Mouse (Mus musculus) CD8-positive naive resting alpha-beta T cell, adult 2 months (primary cell): Measurements from ENCODE around the gene Rtn4r.

Source experiments
- DNase-seq, 2 experiments: peaks; one replicate each; pipeline ENCODE4 v3.0.0; 2022; ENCODE audit warnings: low read depth in 2 of 2, low spot score in 2 of 2

Gene Rtn4r

DNA sequence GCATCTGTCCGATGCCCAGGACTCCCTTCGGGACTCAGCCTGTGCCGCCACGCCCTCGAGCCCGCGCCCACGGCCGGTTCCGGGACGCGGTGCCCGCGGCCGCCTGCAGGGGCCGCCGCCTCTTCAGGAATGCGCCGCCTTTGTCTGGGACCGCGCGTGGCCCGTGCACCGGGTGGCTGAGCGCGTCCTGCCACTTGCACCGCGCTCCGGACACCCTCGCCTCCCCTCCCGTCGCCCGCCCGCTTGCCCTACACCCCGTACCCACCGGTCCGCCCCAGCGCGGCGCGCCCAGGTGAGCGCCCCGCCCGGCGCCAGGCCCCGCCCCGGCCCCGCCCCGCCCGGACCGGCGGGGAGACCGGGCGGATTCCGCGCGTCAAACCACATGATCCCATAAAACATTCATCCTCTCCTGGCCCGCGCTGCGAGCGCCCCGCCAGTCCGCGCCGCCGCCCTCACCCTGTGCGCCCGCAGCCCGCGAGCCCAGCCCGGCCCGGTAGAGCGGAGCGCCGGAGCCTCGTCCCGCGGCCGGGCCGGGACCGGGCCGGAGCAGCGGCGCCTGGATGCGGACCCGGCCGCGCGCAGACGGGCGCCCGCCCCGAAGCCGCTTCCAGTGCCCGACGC, at the start of gene Rtn4r:
TSS of gene Rtn4r (plus strand) at position 402 of the 621 bp plus-strand sequence.
- no peak for DNase-seq

DNA sequence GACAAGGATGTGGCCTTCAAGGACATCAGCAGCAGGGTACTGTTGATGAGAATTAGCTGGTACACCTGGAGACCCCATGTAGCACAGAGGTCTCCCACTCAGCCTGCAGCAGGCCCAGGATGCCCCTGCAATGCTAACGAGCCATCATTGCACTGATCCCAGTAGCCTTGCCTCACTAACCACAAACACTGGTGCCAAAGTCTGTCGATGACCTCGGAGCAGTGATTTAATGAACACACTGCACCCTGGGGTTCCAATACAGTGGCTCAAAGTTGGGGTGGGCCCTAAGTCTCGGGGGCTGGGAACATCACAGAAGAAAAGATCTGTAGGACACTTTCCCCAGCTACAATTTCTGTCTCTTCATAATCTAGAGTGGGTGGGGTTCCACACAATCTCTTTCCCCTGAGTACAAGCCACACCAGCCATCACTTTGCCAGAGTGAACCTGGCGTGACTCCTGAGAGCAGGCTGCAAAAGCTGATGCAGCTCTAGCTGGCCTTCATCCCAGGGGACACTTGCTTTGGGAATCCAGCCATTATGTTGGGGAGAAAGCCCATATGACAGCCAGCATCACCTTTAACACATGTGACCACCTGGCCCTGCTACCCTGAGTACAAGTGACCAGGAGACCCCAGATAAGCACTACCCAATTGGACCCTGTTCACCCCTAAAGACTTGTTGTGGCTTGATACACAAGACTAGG, 49.0 kb upstream of the Rtn4r start:
- no peak for DNase-seq

DNA sequence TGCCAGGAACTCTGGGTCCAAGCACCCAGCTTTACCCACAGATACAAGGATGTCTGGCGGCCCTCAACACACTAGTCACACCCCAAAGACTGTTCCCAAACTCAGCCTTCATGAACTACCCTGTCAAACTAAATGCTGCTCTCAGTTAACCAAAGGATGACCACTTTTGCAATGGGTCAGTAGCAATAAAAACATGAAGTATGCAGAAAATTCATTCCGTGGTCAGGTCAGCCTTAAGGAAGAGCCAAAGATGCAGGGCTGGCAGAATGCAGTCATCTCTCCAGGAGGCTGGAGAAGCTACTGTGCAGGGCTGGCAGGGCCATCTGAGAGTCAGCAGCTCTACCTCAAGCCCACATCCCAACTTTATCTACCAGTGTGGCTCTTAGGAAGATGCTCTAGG, 48.1 kb upstream of the Rtn4r start:
- no peak for DNase-seq

DNA sequence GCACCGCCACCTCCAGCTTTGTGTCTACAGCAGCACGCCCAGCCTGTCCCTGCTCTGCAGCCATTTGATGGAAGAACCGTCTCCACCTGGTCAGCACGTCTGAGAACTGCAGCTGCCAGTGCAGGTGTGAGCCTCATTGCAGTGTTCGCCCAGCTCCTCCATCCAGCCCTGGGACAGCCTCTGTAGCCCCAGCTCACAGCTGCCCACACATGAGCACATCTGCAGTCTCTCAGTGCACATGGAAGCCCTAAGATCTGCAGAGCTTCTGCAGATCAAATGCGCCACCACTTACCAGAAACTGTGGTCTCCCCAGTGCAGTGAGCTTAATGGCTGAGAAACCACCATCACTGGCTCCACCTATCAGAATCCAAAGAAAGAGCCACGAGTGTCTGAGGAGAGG, 47.3 kb upstream of the Rtn4r start:
- DNase-seq: no peak

DNA sequence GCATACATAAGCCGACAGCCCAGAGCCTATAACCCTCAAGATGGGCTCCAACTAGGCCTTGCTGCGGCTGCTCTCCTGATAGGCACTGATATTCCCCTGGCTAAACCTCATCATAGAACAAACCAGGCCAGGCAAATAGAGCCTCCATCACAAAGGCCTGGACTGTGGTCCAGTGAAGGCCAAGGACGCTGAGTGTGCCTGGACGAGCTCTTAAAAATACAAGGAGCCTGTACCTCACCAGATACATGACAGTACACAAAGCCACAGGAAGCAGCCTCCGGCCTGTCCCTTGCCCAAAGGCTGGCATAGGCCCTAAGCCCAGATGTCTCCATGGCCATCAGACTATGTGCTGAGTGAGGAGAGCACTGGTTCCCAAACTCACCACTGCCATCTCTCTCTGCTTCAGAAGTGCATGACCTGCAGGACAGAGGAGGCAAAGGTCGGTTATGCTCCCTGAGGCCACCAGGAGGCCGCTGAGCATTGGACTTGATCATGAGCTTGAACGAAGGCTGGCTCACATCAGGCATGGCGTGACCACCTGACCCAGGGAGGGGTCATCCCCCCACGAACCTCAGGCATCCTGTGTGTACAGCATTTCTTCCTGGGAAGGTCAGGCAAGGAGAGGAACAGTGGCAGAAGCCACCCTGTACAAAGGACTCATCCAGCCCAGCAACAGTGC, 46.2 kb upstream of the Rtn4r start:
- no peak for DNase-seq

DNA sequence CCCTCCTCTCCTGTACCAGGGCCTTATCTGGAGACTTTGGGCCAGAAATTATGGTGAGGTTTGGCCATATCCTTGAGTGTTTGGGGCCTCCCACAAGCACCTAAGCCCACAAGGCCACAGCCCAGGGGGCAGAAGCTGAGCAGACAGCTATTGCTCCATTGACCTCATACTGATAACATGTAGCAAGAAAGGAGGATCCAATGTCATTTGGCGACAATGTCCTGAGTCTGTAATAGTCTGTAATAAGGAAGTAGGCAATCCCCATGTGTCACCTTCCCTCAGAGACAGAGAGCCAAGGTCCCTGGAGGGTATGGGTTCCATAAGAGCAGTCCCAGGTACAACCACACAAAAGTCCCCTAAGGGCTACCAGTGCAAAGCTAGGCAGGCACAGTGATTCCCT, 45.2 kb upstream of the Rtn4r start:
- DNase-seq: no peak

DNA sequence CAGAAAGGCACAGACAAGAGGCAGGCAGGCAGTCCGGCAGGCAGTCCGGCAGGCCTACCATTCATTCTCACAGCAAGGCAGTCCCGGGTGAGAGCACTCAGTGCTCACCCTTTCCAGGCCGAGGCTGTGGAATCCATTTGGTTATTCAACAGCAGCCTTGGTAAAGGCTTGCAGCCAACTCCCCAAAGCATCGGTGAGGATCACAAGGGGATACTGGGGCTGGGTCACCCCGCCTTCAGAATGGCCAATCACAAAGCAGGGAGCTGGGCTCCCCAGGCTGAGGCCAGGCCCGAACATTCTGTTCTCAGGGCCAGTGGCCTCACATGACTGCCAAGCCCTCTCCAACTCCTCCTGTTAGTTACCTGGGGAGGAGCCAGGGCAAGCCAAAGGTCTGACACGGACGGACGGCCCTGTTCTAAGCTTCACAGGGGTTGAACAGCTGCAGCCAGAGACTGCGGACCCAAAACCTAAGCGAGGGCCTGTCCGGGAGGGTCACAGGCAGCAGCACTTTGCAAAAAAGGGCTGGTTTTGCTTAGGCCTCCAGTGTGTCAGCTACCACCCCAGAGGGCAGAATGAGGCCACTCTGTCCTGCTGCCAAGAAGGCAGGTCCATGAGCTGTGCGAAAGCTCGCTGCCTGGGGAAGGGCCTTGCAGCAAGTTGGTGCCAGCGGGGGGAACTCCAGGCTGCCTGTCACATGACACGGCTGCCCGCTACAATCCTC, 44.1 kb upstream of the Rtn4r start:
- DNase-seq: no peak

DNA sequence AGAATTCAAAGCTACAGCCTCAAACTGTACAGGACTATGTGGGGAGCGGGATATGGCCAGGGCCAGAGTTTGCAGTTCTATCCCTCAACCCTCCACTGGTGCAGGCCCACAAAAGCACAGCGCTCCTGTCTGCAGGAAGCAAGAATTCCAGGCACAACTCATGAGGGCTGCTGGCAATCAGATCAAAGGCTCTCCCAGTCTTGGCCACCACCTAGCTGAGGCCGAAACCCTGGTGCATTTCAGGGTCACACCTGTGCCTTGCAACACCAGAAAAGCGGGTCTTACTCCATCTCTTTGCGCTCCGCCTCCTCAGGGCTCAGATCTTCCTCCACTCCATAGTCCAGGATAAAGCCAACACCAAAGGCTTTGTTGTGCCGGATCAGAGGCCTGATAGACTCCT, 43.2 kb upstream of the Rtn4r start:
- no peak for DNase-seq

DNA sequence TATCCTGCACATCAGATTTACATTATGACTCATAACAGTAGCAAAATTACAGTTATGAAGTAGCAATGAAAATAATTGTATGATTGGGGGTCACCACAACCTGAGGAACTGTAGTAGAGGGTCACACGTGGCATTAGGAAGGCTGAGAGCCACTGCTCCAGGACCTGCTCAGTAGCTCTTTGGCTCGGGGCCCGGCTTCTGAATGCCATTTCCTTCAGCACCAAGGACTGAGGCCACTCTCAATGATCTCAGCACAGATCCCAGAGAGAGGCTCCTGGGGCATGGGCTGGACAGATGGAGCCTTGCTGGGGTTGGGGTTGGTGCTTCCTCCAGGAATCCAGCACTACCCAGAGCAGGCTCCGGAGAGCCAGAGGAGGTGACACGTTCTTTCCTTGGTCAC, 40.3 kb upstream of the Rtn4r start:
- DNase-seq: no peak

DNA sequence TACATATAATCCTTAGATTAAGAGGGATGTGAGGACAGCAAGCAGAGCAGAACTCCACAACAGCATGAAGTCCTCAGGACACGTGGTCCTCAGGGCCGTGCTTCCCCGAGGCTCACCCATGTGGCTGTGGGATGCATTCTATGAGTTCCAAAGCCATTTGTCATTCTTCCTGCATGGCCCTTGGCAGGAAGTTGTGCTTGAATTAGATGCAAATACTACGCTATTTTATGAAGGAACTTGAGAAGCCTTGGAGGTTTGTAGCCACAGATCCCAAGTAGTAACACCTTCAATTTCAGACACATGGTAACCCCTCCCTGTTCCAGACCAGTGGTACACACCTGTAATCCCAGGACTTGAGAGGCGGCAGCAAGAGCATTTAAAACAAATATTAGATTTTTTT, 31.1 kb upstream of the Rtn4r start:
- DNase-seq: no peak

DNA sequence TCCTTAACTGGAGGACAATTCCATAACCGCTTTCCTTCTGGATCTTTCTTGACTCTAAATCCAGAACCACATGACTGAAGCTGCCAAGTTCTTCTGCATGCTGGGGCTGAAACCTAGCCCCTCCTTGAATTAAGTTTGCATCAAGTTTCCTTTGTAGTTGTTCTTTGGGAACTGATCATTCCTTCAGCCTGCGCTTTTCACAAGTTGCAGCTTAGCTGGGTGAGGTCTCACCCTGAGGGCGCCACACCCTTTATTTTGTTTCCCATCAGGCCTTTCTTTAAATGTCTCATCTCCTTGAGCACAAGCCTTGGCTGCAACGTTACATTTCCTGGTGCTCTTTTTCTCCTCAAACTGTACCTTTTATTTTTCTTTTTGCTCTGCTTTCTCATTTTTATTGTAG, 24.6 kb upstream of the Rtn4r start:
- DNase-seq: no peak

DNA sequence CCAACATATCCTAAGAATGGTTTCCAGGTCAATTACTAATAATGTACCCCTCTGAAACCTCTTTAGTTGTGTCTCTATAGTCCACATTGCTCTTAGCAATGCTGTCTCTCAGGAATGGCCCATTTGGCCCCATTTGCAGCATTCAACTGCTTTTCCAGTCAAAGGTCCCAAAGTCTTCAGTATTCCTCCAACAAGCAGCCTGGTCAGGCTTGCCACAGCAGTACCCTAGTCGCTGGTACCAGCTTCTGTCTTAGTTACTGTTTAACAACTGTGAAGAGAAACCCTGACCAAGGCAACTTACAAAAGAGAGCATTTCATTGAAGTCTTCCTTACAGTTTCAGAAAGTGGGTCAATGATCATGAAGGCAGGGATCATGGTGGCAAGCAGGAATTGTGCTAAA, 24.1 kb upstream of the Rtn4r start:
- no peak for DNase-seq

DNA sequence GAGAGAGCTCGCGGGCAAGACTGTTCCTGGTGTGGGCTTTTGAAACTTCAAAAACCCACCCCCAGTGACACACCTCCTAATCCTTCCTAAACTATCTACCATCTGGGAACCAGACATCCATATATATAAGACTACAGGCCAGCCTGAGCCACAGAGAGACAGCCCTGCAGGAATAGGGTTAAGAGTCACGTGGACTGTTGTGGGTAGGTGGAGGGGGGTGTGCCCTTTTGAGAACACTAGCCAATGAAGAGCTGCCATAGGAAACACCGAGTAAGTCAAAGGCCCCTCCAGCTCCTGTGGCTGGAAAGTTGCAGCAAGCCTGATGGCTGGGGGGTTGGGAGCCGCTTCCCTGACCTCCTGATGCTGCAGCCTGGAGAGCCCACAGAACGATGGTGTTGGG, 23.6 kb upstream of the Rtn4r start:
- DNase-seq: no peak

DNA sequence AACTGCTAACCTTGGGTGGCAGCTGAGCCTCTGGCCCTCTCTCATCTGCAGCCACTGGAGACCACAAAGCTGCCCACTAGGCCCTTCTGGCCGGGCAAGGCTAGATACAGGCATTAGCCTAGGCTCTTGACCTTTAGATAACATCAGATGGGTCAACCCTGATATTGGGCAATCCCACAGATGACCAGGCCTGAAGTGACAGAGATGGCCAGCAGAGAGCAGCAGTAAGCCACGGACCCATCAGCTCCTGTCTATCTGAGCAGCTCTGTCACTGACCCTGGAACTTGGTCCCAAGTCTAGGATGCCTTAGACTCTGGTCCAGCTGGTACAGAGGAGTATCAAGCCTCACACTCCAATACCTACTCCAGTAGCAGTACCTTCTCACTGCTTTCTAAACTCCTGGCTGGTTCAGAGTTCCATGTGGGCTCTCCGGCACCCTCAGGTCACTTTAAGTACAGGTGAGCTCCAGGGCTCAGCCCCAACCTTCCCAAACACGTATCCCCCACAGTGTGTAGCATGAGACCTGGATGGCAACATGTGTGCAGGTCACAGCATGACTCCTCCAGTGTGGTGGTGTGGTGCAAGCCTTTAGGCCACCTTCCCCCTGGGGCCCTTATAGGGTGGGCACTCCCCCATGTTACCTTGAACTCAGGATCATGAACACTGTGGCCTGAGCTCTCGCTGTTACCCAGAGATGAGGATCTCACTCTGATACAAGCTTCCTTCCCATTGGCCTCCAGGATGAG, 19.0 kb upstream of the Rtn4r start:
- DNase-seq: no peak

DNA sequence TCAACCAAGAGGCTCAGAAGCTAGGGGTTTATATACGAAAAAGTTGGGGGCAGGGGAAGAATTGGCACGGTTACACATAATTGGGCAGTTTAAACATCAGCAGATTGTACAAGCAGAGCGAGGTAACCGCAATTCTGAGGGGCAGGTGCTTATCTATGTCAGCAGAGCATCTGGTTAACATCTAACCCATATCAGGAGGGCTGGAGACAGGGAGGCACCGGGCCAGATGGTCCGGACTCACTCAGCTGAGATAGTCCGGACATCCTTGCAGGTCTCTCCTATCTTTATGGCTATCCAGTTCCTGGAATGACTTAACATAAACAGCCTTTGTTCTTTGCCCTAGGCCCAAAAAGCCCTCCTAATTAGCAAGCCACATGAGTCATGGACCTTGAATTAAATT, 16.4 kb upstream of the Rtn4r start:
- no peak for DNase-seq

DNA sequence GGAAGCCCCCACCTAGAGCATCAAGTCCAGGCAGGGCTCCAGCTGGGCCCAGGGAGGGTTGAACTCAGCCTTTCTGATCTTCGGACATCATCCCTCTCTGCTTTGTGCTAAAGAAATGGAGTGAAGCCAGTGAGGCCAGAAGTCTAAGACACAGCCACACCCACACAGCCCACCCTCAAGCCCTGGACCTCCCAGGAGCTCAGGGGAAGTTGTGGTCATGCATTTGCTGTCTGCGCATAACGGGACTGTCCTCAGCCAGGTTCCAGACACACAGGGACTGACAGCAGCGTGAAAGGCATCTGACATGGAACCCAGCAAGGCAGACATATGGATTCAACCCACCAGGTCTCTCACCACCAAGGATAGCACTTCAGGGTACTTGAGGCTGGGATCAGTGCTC, 11.0 kb upstream of the Rtn4r start:
- DNase-seq: no peak

DNA sequence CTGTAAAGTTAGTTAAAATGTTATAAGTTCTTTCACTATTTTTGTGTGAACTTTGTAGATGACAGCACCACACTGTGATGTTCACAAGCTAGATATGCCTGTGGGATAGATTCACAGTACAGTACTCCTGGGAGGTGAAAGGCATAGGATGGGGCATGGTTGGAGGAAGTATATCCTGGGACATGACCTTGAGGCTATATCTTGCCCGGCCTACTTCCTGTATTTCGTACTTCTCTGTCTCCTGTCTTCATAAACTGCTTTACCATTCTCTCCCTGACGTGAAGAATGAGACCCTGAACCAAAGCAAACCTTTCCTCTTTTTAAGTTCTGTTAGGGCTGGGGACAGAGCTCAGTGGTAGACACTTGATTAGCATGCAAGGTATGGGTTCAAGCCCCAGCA, 9.2 kb upstream of the Rtn4r start:
- DNase-seq: no peak

DNA sequence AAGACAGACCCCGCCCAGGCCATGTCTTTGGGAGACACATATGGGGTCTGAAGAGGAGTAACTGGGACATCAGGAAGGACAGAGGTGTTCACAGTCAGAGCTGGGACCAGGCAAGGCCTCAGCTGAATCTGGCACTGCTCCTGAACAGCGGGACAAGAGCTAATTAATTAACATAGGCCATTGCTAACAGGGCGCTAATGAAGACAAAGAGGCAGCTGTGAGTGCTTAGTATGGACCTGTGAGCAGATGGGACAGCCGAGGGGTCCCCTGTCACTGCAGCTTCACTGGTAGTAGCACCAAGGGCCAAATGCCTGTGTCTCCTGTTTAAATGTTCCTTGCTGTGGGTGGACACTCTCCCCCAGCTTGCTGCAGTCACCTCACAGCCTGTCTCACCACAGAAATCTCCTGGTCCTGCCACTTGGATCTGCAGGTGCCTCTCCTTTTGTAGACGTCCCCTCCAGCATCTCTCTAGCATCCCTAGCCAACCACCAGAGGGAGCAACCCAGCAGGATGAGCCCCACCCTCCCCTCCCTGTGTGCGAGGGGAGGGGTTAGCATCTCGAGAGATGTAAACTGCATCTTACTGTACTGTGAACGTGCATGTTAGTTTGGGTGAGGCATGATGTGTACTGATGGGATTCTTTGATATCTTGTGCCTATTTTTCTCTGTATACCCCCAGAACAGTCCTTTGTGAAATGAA, 8.3 kb upstream of the Rtn4r start:
- DNase-seq: no peak

DNA sequence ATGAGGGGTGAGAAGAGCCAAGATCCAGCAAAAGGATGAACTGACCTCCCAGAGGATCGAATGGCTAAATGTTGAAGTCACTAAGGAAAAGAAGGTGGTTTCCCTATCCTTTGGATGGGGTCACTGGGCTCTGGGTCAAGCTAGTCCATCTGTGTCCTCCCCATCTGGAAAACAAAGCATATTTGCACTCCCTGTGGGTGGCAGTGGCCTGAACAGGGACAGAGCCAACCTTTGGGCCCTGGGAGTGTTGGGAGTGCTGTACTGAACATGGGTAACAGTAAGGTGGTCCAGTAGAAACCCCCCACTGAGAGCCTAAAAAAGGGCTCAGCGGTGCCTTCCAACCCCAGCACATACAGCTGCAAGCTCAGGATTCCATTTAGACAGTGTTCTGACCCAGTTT, 4.7 kb upstream of the Rtn4r start:
- DNase-seq: no peak

DNA sequence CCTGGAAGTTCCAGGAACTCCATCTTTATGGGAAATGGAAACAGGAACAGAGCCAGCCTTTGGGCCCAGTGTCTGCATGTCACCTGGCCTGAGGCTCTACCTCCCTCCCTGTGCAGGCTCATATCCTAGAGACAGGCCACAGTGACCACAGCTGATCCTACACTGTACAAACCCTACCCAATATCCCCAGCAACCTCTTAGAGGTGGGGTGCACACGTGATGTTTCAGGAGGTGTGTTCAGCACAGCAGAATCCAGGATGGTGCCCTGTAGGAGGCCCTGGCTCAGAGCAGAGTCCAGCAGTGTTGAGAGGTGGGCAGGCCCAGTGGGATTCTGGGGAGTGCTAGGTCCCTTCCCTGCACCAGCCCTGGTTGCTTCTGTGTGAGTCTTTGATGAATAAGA, 4.0 kb upstream of the Rtn4r start:
- no peak for DNase-seq

DNA sequence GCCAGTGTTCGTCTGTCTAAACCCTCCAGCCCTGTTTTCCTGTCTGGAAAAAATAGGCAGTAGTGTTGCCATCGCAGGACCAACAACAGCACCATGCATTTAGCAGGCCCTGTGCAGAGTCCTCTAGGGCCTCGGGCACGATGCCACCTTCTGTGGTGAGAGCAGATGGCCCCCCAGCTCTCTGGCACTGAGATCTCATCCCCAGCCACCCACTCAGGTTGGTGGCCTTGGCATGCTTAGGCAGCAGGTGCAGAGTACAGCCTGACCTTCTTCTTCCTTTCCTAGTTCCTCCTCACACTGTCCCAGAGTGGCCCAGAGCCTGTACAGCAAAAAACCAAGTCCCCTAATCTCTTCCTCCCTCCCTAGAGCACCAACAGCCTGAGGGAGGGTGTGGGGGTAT, 3.4 kb upstream of the Rtn4r start:
- DNase-seq: no peak
